Mouse (Mus musculus) spleen, postnatal 10 days (tissue): ENCODE results near the gene Gm20814.
"Not testable (repeated sequence)": the region's sequence is repeated elsewhere in the genome, so short reads cannot be mapped to it uniquely, and the experiment has no call there.

Experiments used
- DNase-seq, 2 experiments: peaks; one replicate each; pipeline ENCODE4 v3.0.0; 2021 to 2022; ENCODE audit warnings: low spot score in 2 of 2

The Gm20814 gene

GRCm38 (mm10) chrY:75195556-75195955 lies at the start of gene Gm20814:
Gene Gm20814, plus strand, starts transcription at chrY:75195856.
- DNase-seq, result not testable (repeated sequence)
